Mouse (Mus musculus) stomach, postnatal 0 days (tissue): ENCODE measurements at regions not wholly inside any gene's neighbourhood (a gene's known extent, or its start where the extent isn't known, plus 50 kb on each side); places are given as distances from the start of the nearest gene placed in this dataset.

Experiments
- ATAC-seq: fragments of 200-750 bp; cut with Nextera tagmentation; 2 replicates; pipeline ENCODE4 v1.8.0; 2017; ENCODE audit not compliant: low FRiP score, low TSS enrichment
- DNase-seq: peaks from one replicate; pipeline ENCODE4 v3.0.0-alpha.2; 2016; ENCODE audit warnings: low spot score
- H3K27ac ChIP-seq: fragments of 300-500 bp; sonication (generic); replicated peaks from 2 replicates; pipeline ENCODE4 v1.5.1; 2014; ENCODE audit warnings: mild to moderate bottlenecking, control low read depth
- H3K27me3 ChIP-seq: fragments of 300-500 bp; sonication (generic); 2 replicates; pipeline ENCODE4 v1.6.1; 2014; ENCODE audit warnings: low read length; ENCODE audit not compliant: control insufficient read depth, insufficient read depth
- H3K36me3 ChIP-seq: fragments of 300-500 bp; sonication (generic); 2 replicates; pipeline ENCODE4 v1.6.1; 2014; ENCODE audit warnings: low read length, mixed read lengths; ENCODE audit not compliant: control insufficient read depth, insufficient read depth
- H3K4me1 ChIP-seq: fragments of 300-500 bp; sonication (generic); replicated peaks from 2 replicates; pipeline ENCODE4 v1.6.1; 2014; ENCODE audit warnings: antibody characterized with exemption; ENCODE audit not compliant: control insufficient read depth, insufficient read depth
- H3K4me2 ChIP-seq: fragments of 300-500 bp; sonication (generic); replicated peaks from 2 replicates; pipeline ENCODE4 v1.6.1; 2014; ENCODE audit warnings: low read depth, mild to moderate bottlenecking, control low read depth, moderate library complexity
- H3K4me3 ChIP-seq: fragments of 300-500 bp; sonication (generic); 2 replicates; pipeline ENCODE4 v1.5.1; 2014; ENCODE audit warnings: low read depth, low read length, control low read depth
- H3K9ac ChIP-seq: fragments of 300-500 bp; sonication (generic); 2 replicates; pipeline ENCODE4 v1.6.1; 2014; ENCODE audit warnings: mild to moderate bottlenecking, low read length, control low read depth, mixed read lengths
- H3K9me3 ChIP-seq: fragments of 300-500 bp; sonication (generic); 2 replicates; pipeline ENCODE4 v1.6.1; 2016; ENCODE audit warnings: low read length; ENCODE audit not compliant: control insufficient read depth
- CTCF ChIP-seq: IDR thresholded peaks from 2 replicates; pipeline ENCODE4 v1.5.1; 2016; ENCODE audit warnings: antibody characterized with exemption, low read depth, mild to moderate bottlenecking, moderate library complexity
- EP300 ChIP-seq: optimal IDR thresholded peaks from 2 replicates; pipeline ENCODE3; 2016; ENCODE audit warnings: antibody characterized with exemption
- WGBS: fragments of 180-500 bp; shearing (Covaris S2); extraction: QIAGEN DNeasy Blood & Tissue Kit; methylation state at CpG from one replicate; pipeline ENCODE4 v1.1.7; 2014; 5-methylcytosine and 5-hydroxymethylcytosine counted together

DNA sequence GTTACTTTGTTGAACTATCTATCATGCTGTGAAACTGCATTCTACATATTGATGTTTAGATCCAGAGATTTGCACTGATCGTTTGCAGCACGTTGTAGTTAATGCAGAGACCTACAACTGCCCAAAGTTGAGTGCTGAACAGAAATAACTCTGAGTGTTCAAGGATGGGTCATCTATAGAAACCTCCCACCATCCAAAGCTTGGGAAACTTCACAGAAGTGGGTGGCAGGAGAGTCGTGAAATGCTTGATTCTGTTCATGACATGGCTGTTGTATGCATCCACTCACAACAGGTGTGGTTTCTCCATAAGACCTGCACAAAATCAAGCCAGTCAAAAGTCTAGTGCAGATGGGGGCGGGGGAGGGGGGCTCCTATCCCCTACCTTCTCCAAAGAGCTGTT, 102.8 kb upstream of the Otud7a start:
- WGBS = 67% methylated on average over 4 of the region's 4 CpGs
- H3K27me3 ChIP-seq = no peaks in the 10 kb centered on the region
- no peaks in the 10 kb centered on the region for H3K4me1 ChIP-seq
- TF ChIP-seq EP300 (no peak), CTCF (no peak)
- H3K4me3 ChIP-seq = no peak overlapping the region
- no peaks in the 10 kb centered on the region for H3K9me3 ChIP-seq
- H3K4me2 ChIP-seq = no peak overlapping the region
- ATAC-seq (no peak), DNase-seq (no peak)
- H3K27ac ChIP-seq = no peak overlapping the region
- H3K9ac ChIP-seq = no peak overlapping the region
- no peaks in the 10 kb centered on the region for H3K36me3 ChIP-seq

DNA sequence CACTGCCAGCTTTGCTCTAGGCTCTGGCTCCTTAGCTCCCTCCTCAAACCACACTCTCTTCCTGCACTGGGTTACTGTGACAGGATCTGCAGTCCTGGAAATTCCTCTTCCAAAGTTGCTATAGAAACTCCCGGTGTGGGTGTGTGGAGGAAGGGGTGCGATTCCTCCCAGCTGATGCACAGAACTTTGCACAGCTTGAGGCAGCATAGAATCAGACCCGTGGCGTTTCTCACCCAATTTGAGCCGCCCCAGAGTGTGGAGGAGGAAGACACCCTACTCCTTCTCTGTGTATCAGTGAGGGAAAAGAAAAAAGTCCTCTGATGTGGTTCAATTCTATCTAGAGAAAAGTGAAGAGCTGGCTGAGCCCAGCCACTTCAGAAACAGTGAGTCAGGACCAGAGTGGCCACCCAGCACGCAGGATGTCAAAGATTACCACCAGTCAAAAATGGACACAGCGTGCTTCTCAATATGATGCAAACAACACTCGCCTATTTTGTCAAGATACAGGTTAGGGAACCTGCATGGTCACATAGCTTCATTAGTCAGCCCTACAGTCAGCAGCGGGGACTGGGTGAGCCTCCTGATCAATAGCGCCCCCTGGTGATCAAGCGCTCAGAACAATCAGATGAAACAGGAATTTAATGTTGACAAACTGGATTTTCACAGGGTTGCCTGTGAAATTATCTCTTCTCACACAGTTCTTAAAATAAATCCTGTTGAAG, 98.7 kb upstream of the Otud7a start:
- Histone ChIP-seq H3K27me3 (no peaks in the 10 kb centered on the region), H3K9ac (no peak overlapping the region), H3K4me1 (no peaks in the 10 kb centered on the region), H3K9me3 (no peaks in the 10 kb centered on the region), H3K36me3 (no peaks in the 10 kb centered on the region), H3K4me2 (no peak overlapping the region), H3K4me3 (no peak overlapping the region), H3K27ac (no peak overlapping the region)
- peak; percentile 30 for DNase-seq
- TF ChIP-seq CTCF = peak; percentile 66
- no peak for TF ChIP-seq EP300
- WGBS = 33% methylated on average over 11 of the region's 11 CpGs
- no peak for ATAC-seq

DNA sequence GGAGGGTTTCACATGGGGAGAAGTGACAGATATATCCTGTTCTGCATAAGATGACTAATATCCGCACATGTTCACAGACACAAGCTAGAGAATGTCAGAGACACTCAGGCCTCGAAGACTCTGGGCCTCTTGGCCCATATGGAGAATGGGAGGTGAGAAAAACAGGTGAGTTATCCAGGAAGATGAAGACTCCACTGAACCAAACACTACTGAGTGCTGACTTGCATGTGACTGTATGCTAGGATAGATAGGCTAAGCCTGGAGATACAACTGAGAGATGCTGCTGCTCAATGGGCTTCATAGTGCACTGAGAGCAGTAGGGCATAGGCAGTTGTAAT, 98.2 kb upstream of the Otud7a start:
- 85% methylated on average over 2 of the region's 2 CpGs for WGBS
- no peak overlapping the region for H3K27ac ChIP-seq
- TF ChIP-seq EP300 (no peak), CTCF (no peak)
- H3K36me3 ChIP-seq = no peaks in the 10 kb centered on the region
- H3K9me3 ChIP-seq = no peaks in the 10 kb centered on the region
- no peak overlapping the region for H3K4me2 ChIP-seq
- H3K4me3 ChIP-seq = no peak overlapping the region
- no peaks in the 10 kb centered on the region for H3K4me1 ChIP-seq
- ATAC-seq = no peak
- DNase-seq = no peak
- no peaks in the 10 kb centered on the region for H3K27me3 ChIP-seq
- H3K9ac ChIP-seq = no peak overlapping the region
